Mouse (Mus musculus) megakaryocyte, embryonic 14.5 days (primary cell): Measurements from ENCODE around the gene Sept10.

Experiments used
- FLI1 ChIP-seq: IDR thresholded peaks from 2 replicates; pipeline ENCODE4 v1.6.1; 2012; ENCODE audit warnings: low read length, inconsistent platforms, mixed read lengths
- GATA1 ChIP-seq: IDR thresholded peaks from 3 replicates; pipeline ENCODE4 v1.6.1; 2012; ENCODE audit warnings: mixed read lengths, low read length, inconsistent platforms, borderline replicate concordance

GRCm38 (mm10) chr10:59262979-59263378 lies 41.3 kb upstream of the Sept10 start:
- TF ChIP-seq FLI1: no peak
- no peak for TF ChIP-seq GATA1
